Mouse (Mus musculus) stomach, postnatal 0 days (tissue): ENCODE results near the gene Slfn4.
A peak's percentile ranks its signal among the peaks of the same experiment; 100 is the strongest.

Experiments used
- CTCF ChIP-seq: IDR thresholded peaks from 2 replicates; pipeline ENCODE4 v1.5.1; 2016; ENCODE audit warnings: antibody characterized with exemption, low read depth, mild to moderate bottlenecking, moderate library complexity
- EP300 ChIP-seq: optimal IDR thresholded peaks from 2 replicates; pipeline ENCODE3; 2016; ENCODE audit warnings: antibody characterized with exemption

- TF ChIP-seq EP300 (no peak), CTCF (peak; percentile 83)
Measured at GRCm38 (mm10) chr11:83192001-83192400, 17.0 kb downstream of the Slfn4 start.
